Mouse (Mus musculus) liver, embryonic 14.5 days (tissue): ENCODE measurements around the gene Lrrc27.

Source experiments
- CTCF ChIP-seq: IDR thresholded peaks from 2 replicates; pipeline ENCODE4 v1.5.1; 2016; ENCODE audit warnings: antibody characterized with exemption, low read depth, control low read depth
- EP300 ChIP-seq: IDR thresholded peaks from 2 replicates; pipeline ENCODE4 v1.6.1; 2016; ENCODE audit warnings: antibody characterized with exemption, low read depth

DNA sequence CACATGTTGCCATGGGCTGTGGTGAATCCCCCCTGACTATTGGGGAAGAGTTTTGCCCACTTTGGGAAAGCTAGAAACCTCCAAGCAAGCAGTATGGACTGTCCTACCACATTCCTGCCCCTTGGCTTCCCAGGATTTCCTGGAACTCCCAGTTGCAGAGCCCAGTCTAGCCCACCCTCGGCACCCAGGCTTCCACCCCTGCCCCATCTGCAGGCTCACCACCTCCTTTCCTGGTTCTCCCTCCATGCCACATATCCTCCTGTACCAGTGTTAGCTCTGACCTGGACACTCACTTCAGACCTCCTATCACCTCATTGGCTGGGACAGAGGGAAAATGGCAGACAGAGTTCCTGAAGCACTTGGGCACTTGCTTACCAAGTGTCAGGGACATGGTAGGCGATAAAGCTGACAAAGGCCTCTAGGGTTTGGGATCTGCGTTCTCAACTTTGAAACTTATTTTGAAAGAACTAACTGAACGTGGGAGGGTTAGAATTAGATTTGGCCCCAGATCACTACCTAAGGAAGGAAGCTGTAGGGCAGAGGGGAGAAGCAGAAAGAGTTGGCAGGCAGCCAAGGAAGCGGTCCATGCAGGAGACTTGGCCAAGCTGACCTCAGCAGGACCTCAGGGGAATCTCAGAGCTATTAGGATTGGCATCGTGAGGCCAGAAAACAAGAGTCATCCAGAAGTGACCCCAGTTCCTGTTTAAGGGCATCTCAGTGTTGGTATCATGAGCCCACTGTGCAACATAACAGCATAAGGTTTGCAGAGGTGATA is 6.0 kb downstream of the Lrrc27 start:
- TF ChIP-seq CTCF (no peak), EP300 (no peak)
